Mouse (Mus musculus) CH12.LX (cell line): ENCODE measurements around the gene Atg5. TPM values are rescaled to one million over a fixed set of nuclear protein-coding genes. Genes with fewer than 3 reads are reported as not detected.
A peak's percentile ranks its signal among the peaks of the same experiment; 100 is the strongest.

ENCODE experiments used
- DNase-seq: peaks from one replicate; pipeline ENCODE4 v3.0.0-alpha.2; 2013; ENCODE audit errors: extremely low read depth
- H3K27ac ChIP-seq: 2 replicates; pipeline ENCODE4 v1.5.1; 2012; ENCODE audit warnings: low read depth, mild to moderate bottlenecking, control low read depth, moderate library complexity; ENCODE audit not compliant: insufficient read depth
- H3K27me3 ChIP-seq: replicated peaks from 2 replicates; pipeline ENCODE3; 2012; ENCODE audit warnings: inconsistent platforms
- H3K36me3 ChIP-seq, 2 experiments: replicated peaks in 1 of 2; 2 replicates each; pipeline versions ENCODE3 to v1.6.1; 2012; ENCODE audit warnings: inconsistent platforms in 1 of 2, low read length in 1 of 2, mild to moderate bottlenecking in 1 of 2, mixed read lengths in 1 of 2, moderate library complexity in 1 of 2; ENCODE audit not compliant: control insufficient read depth in 1 of 2, insufficient read depth in 1 of 2
- H3K4me1 ChIP-seq, 2 experiments: 2 replicates each; pipeline ENCODE4 v1.6.1; 2012; ENCODE audit warnings: inconsistent platforms in 1 of 2, moderate library complexity in 1 of 2; ENCODE audit not compliant: insufficient read depth in 2 of 2, control insufficient read depth in 1 of 2
- H3K4me2 ChIP-seq: 2 replicates; pipeline ENCODE4 v1.6.1; 2012; ENCODE audit warnings: low read depth, mild to moderate bottlenecking, control low read depth; ENCODE audit not compliant: poor library complexity, insufficient read depth, severe bottlenecking
- H3K4me3 ChIP-seq, 3 experiments: fragments of 150-350 bp in 1 of 3; sonication (generic) in 1 of 3; replicated peaks in 1 of 3; 2 replicates each; pipeline versions ENCODE3 to v1.5.1; 2011 to 2012; ENCODE audit warnings: low read depth in 2 of 3, low read length in 2 of 3, mild to moderate bottlenecking in 2 of 3, moderate library complexity in 2 of 3, control low read depth in 1 of 3, improper control_type of control experiment in 1 of 3, inconsistent platforms in 1 of 3, mixed read lengths in 1 of 3; ENCODE audit not compliant: poor library complexity in 1 of 3
- H3K79me2 ChIP-seq: replicated peaks from 2 replicates; pipeline ENCODE4 v1.6.1; 2012; ENCODE audit warnings: mild to moderate bottlenecking, moderate library complexity; ENCODE audit not compliant: control insufficient read depth, poor library complexity, insufficient read depth, severe bottlenecking; ENCODE audit errors: extremely low read depth
- H3K9ac ChIP-seq: 2 replicates; pipeline ENCODE4 v1.6.1; 2012; ENCODE audit warnings: low read depth, mild to moderate bottlenecking, control low read depth, moderate library complexity; ENCODE audit not compliant: insufficient read depth
- H3K9me3 ChIP-seq: replicated peaks from 2 replicates; pipeline ENCODE3; 2012; ENCODE audit warnings: low read length, inconsistent platforms, mixed read lengths
- BHLHE40 ChIP-seq: IDR thresholded peaks from 2 replicates; pipeline ENCODE4 v1.6.1; 2011; ENCODE audit warnings: mild to moderate bottlenecking, low read depth, low read length, improper control_type of control experiment
- CHD1 ChIP-seq: IDR thresholded peaks from 2 replicates; pipeline ENCODE4 v1.6.1; 2012; ENCODE audit warnings: low read depth, low read length, improper control_type of control experiment, inconsistent platforms
- CHD2 ChIP-seq: IDR thresholded peaks from 2 replicates; pipeline ENCODE4 v1.6.1; 2011; ENCODE audit warnings: low read length, improper control_type of control experiment
- CTCF ChIP-seq, 2 experiments: IDR thresholded peaks in 1 of 2; conservative IDR thresholded peaks in 1 of 2; 2 replicates each; pipeline ENCODE4 v1.5.1; 2011 to 2012; ENCODE audit warnings: low read depth in 2 of 2, low read length in 2 of 2, improper control_type of control experiment in 1 of 2, inconsistent platforms in 1 of 2, mild to moderate bottlenecking in 1 of 2, moderate library complexity in 1 of 2
- E2F4 ChIP-seq: IDR thresholded peaks from 2 replicates; pipeline ENCODE4 v1.6.1; 2011; ENCODE audit warnings: low read depth, low read length, improper control_type of control experiment; ENCODE audit not compliant: insufficient replicate concordance
- ELF1 ChIP-seq: IDR thresholded peaks from 2 replicates; pipeline ENCODE4 v1.6.1; 2014; ENCODE audit warnings: low read depth, mild to moderate bottlenecking, inconsistent platforms, low read length, improper control_type of control experiment
- EP300 ChIP-seq: IDR thresholded peaks from 2 replicates; pipeline ENCODE4 v1.6.1; 2011; ENCODE audit warnings: low read length, improper control_type of control experiment
- ETS1 ChIP-seq: conservative IDR thresholded peaks from 2 replicates; pipeline ENCODE4 v1.6.1; 2012; ENCODE audit warnings: low read depth, mild to moderate bottlenecking, inconsistent platforms, low read length, improper control_type of control experiment, moderate library complexity
- HCFC1 ChIP-seq: IDR thresholded peaks from 2 replicates; pipeline ENCODE4 v1.6.1; 2012; ENCODE audit warnings: low read depth, mild to moderate bottlenecking, inconsistent platforms, low read length, improper control_type of control experiment
- IRF4 ChIP-seq: IDR thresholded peaks from 2 replicates; pipeline ENCODE4 v1.6.1; 2014; ENCODE audit warnings: low read depth, mild to moderate bottlenecking, inconsistent platforms, low read length, improper control_type of control experiment
- JUN ChIP-seq: IDR thresholded peaks from 2 replicates; pipeline ENCODE4 v1.6.1; 2011; ENCODE audit warnings: low read depth, mild to moderate bottlenecking, low read length, improper control_type of control experiment, moderate library complexity; ENCODE audit not compliant: insufficient read depth
- KAT2A ChIP-seq: IDR thresholded peaks from 2 replicates; pipeline ENCODE4 v1.6.1; 2012; ENCODE audit warnings: low read length, improper control_type of control experiment, inconsistent platforms; ENCODE audit not compliant: insufficient replicate concordance
- MAFK ChIP-seq: IDR thresholded peaks from 2 replicates; pipeline ENCODE4 v1.6.1; 2011; ENCODE audit warnings: low read length, improper control_type of control experiment; ENCODE audit not compliant: insufficient replicate concordance
- MAX ChIP-seq: IDR thresholded peaks from 2 replicates; pipeline ENCODE4 v1.6.1; 2011; ENCODE audit warnings: low read length, improper control_type of control experiment
- MAZ ChIP-seq: IDR thresholded peaks from 2 replicates; pipeline ENCODE4 v1.6.1; 2012; ENCODE audit warnings: low read depth, mild to moderate bottlenecking, inconsistent platforms, low read length, improper control_type of control experiment, moderate library complexity
- MEF2A ChIP-seq: IDR thresholded peaks from 2 replicates; pipeline ENCODE4 v1.6.1; 2014; ENCODE audit warnings: low read depth, mild to moderate bottlenecking, inconsistent platforms, low read length, improper control_type of control experiment, borderline replicate concordance
- MXI1 ChIP-seq: IDR thresholded peaks from 2 replicates; pipeline ENCODE4 v1.6.1; 2011; ENCODE audit warnings: mild to moderate bottlenecking, low read depth, low read length, improper control_type of control experiment
- MYC ChIP-seq: IDR thresholded peaks from 2 replicates; pipeline ENCODE4 v1.6.1; 2011; ENCODE audit warnings: low read depth, mild to moderate bottlenecking, improper control_type of control experiment, low read length
- NELFE ChIP-seq: IDR thresholded peaks from 2 replicates; pipeline ENCODE4 v1.6.1; 2011; ENCODE audit warnings: low read depth, low read length, improper control_type of control experiment
- NRF1 ChIP-seq: IDR thresholded peaks from 2 replicates; pipeline ENCODE4 v1.6.1; 2014; ENCODE audit warnings: low read depth, mild to moderate bottlenecking, inconsistent platforms, low read length, improper control_type of control experiment, moderate library complexity
- PAX5 ChIP-seq: IDR thresholded peaks from 2 replicates; pipeline ENCODE4 v1.6.1; 2012; ENCODE audit warnings: low read length, inconsistent platforms, mixed read lengths
- POLR2A ChIP-seq: IDR thresholded peaks from 2 replicates; pipeline ENCODE4 v1.6.1; 2011; ENCODE audit warnings: low read depth, mild to moderate bottlenecking, improper control_type of control experiment, low read length
- POLR2AphosphoS2 ChIP-seq: IDR thresholded peaks from 2 replicates; pipeline ENCODE4 v1.6.1; 2011; ENCODE audit warnings: low read depth, low read length, improper control_type of control experiment
- RAD21 ChIP-seq: IDR thresholded peaks from 2 replicates; pipeline ENCODE4 v1.6.1; 2011; ENCODE audit warnings: low read depth, mild to moderate bottlenecking, low read length, improper control_type of control experiment, moderate library complexity
- RCOR1 ChIP-seq: conservative IDR thresholded peaks from 2 replicates; pipeline ENCODE4 v1.6.1; 2012; ENCODE audit warnings: low read depth, mild to moderate bottlenecking, inconsistent platforms, low read length, improper control_type of control experiment
- SIN3A ChIP-seq: IDR thresholded peaks from 2 replicates; pipeline ENCODE4 v1.6.1; 2012; ENCODE audit warnings: low read length, improper control_type of control experiment, inconsistent platforms
- SMC3 ChIP-seq: IDR thresholded peaks from 2 replicates; pipeline ENCODE4 v1.6.1; 2011; ENCODE audit warnings: low read depth, low read length, improper control_type of control experiment
- TBP ChIP-seq: conservative IDR thresholded peaks from 2 replicates; pipeline ENCODE4 v1.6.1; 2011; ENCODE audit warnings: low read depth, low read length, improper control_type of control experiment
- TCF12 ChIP-seq: IDR thresholded peaks from 2 replicates; pipeline ENCODE4 v1.6.1; 2014; ENCODE audit warnings: low read depth, mild to moderate bottlenecking, inconsistent platforms, low read length, improper control_type of control experiment
- UBTF ChIP-seq: IDR thresholded peaks from 2 replicates; pipeline ENCODE4 v1.6.1; 2012; ENCODE audit warnings: low read depth, mild to moderate bottlenecking, inconsistent platforms, low read length, improper control_type of control experiment, moderate library complexity
- USF2 ChIP-seq: conservative IDR thresholded peaks from 2 replicates; pipeline ENCODE4 v1.6.1; 2011; ENCODE audit warnings: low read depth, low read length, improper control_type of control experiment
- ZC3H11A ChIP-seq: IDR thresholded peaks from 2 replicates; pipeline ENCODE4 v1.6.1; 2012; ENCODE audit warnings: low read depth, mild to moderate bottlenecking, inconsistent platforms, low read length, improper control_type of control experiment
- ZKSCAN1 ChIP-seq: IDR thresholded peaks from 2 replicates; pipeline ENCODE4 v1.6.1; 2012; ENCODE audit warnings: low read depth, inconsistent platforms, low read length, improper control_type of control experiment, borderline replicate concordance
- ZMIZ1 ChIP-seq: IDR thresholded peaks from 2 replicates; pipeline ENCODE4 v1.6.1; 2012; ENCODE audit warnings: low read depth, mild to moderate bottlenecking, inconsistent platforms, low read length, improper control_type of control experiment
- ZNF384 ChIP-seq: IDR thresholded peaks from 2 replicates; pipeline ENCODE4 v1.6.1; 2012; ENCODE audit warnings: low read depth, low read length, improper control_type of control experiment, inconsistent platforms
- dilution Hi-C: fragments of 300-500 bp; cut with MboI; formaldehyde crosslinking; loops from 2 replicates; pipeline ENCODE4 v1.14.3; 2020; ENCODE audit warnings: low sequenced_read_pairs; ENCODE audit not compliant: extremely low pct_unique_long_range_greater_than_20kb, extremely low pct_ligation_motif_present
- in situ Hi-C: fragments of 300-500 bp; cut with MboI; formaldehyde crosslinking; loops from 3 replicates; pipeline ENCODE4 v1.14.3; 2019; ENCODE audit warnings: low sequenced_read_pairs, low pct_ligation_motif_present, low pct_unique_long_range_greater_than_20kb, mixed read lengths
- polyA plus RNA-seq: library from polyadenylated mRNA; unstranded; fragments of >175 nt; gene quantifications from 2 replicates; pipeline ENCODE4 v1.2.1, GENCODE M21; 2012; ENCODE audit warnings: low read depth; ENCODE audit not compliant: insufficient read length
- total RNA-seq, 2 experiments: library from RNA; depleted of rRNA; stranded (reverse); fragments of 300-350 nt in 1 of 2; fragments of >200 nt in 1 of 2; gene quantifications; 2 replicates each; pipeline ENCODE4 v1.2.3; 2012 to 2014

Atg5 gene
- total and polyA plus RNA-seq, 3 experiments = 15.6 to 47.5 (median 34.7) TPM

DNA sequence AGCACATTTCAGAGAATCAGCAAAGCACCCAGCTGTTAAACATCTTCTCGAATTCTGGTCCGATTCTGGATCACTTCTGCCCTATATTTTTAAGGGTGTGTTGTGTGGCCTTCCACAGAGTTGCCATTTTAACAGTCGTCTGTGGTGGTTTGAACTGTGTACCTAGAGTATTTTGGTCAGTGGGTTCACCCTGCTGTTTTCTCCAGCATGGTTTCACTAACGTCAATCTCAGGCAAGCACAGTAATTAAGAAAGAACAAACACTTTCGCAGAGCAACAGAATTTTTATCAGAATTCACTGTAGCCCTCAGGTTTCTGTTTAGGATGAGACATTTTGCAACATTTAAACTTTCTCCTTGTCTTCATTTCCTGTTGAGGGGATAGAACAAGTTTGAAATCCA lies 94.3 kb downstream of the Atg5 start:
- in situ Hi-C loops (no loop called here), dilution Hi-C loops (no loop called here)
- peaks cover 0 to 24% of the 10 kb centered on the region in 2 experiments for H3K36me3 ChIP-seq
- TF ChIP-seq JUN (no peak), USF2 (no peak), EP300 (peak; percentile 63), CHD1 (no peak), RCOR1 (no peak), MXI1 (no peak; the same call in 1 of the 2 replicates), ZKSCAN1 (no peak), TCF12 (peak; percentile 37; the same call in 1 of the 2 replicates), KAT2A (no peak), ZC3H11A (no peak), ZNF384 (0 out of 2 replicates have a peak, but pooled peaks have one; percentile 12), BHLHE40 (peak; percentile 52; the same call in 1 of the 2 replicates), MYC (no peak; the same call in 1 of the 2 replicates), TBP (no peak), ELF1 (no peak), MEF2A (peak; percentile 63), E2F4 (no peak), CTCF (conservative IDR thresholded peaks at IDR 0.05 in 1 of 2, IDR thresholded peaks at IDR 0.05 in 1 of 2; ENCODE audit: low read depth in 2 of 2, low read length in 2 of 2) (no peak), POLR2A (no peak), POLR2AphosphoS2 (no peak), MAX (no peak), NRF1 (no peak), CHD2 (no peak), IRF4 (peak; percentile 72; the same call in 1 of the 2 replicates), ETS1 (peak; percentile 47; the same call in 1 of the 2 replicates), MAZ (no peak), HCFC1 (no peak), NELFE (no peak), SIN3A (no peak), ZMIZ1 (no peak), RAD21 (no peak), SMC3 (no peak), PAX5 (no peak), UBTF (no peak), MAFK (no peak)
- no peaks in the 10 kb centered on the region for H3K9me3 ChIP-seq
- no peak for DNase-seq
- H3K4me3 ChIP-seq = no peak overlapping the region
- peak overlapping the region; percentile 15 for H3K9ac ChIP-seq
- peak overlapping the region; percentile 71 for H3K4me2 ChIP-seq
- H3K4me1 ChIP-seq = peaks cover 28 to 62% of the 10 kb centered on the region in 2 experiments
- no peaks in the 10 kb centered on the region; the same call in 1 of the 2 replicates for H3K79me2 ChIP-seq
- no peak overlapping the region for H3K27ac ChIP-seq
- no peaks in the 10 kb centered on the region for H3K27me3 ChIP-seq
